Mouse (Mus musculus) megakaryocyte, embryonic 14.5 days (primary cell): ENCODE results near the gene Olfr1338.
"Not testable (repeated sequence)": the region's sequence is repeated elsewhere in the genome, so short reads cannot be mapped to it uniquely, and the experiment has no call there.

Experiments
- FLI1 ChIP-seq: IDR thresholded peaks from 2 replicates; pipeline ENCODE4 v1.6.1; 2012; ENCODE audit warnings: low read length, inconsistent platforms, mixed read lengths
- GATA1 ChIP-seq: IDR thresholded peaks from 3 replicates; pipeline ENCODE4 v1.6.1; 2012; ENCODE audit warnings: mixed read lengths, low read length, inconsistent platforms, borderline replicate concordance

DNA sequence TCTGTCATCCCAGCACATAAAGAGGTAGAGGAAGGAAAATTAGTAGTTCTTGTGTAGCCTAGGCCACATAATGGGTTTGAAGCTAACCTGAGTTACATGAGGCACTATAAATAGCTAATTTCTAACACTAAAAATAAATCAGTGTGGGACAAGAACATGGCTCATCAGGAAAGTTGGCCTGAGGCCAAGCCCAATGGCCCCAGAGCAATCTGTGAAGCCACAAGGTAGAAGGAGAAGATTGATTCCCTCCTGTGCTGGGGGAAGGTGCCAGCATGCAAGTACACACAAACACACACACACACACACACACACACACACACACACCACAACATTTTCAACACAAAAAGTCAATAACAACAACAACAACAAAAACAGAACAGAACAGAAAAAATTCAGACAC, 34.3 kb upstream of the Olfr1338 start:
- not testable (repeated sequence) for TF ChIP-seq GATA1, FLI1
